Mouse (Mus musculus) central nervous system, embryonic 14 days (tissue): Measurements from ENCODE around the gene Eif4g1. TPM values are rescaled to one million over a fixed set of nuclear protein-coding genes. Genes with fewer than 3 reads are reported as not detected.

ENCODE experiments used
- polyA plus RNA-seq: library from polyadenylated mRNA; depleted of rRNA; stranded (reverse); fragments of >200 nt; gene quantifications from 2 replicates; pipeline ENCODE4 v1.2.3, GENCODE M21; 2012; rRNA removed

Gene Eif4g1
- polyA plus RNA-seq = 245 and 252 TPM in 2 replicates

GRCm38 (mm10) chr16:20668013-20668412, at the start of gene Eif4g1:
Eif4g1 (plus strand) TSS chr16:20668313.

GRCm38 (mm10) chr16:20621191-20621990, 46.7 kb upstream of the Eif4g1 start, which contains the start of gene Camk2n2:
Camk2n2 (minus strand) TSS chr16:20621287.

GRCm38 (mm10) chr16:20629731-20630634, 38.1 kb upstream of the Eif4g1 start, which contains the start of gene Ece2:
Ece2 (plus strand) TSS chr16:20629828.

GRCm38 (mm10) chr16:20651076-20651946, 16.8 kb upstream of the Eif4g1 start, which contains the start of gene Psmd2:
Psmd2 (plus strand) TSS chr16:20651652.

GRCm38 (mm10) chr16:20693111-20693701, 25.1 kb downstream of the Eif4g1 start, which contains the start of gene Fam131a:
Fam131a (plus strand) TSS chr16:20693241.

GRCm38 (mm10) chr16:20717181-20717977, 49.3 kb downstream of the Eif4g1 start, which contains the start of the genes Polr2h and Clcn2:
Polr2h (plus strand) TSS chr16:20717665.
Clcn2 (minus strand) TSS chr16:20717746.

GRCm38 (mm10) chr16:20732925-20733730, 65.0 kb downstream of the Eif4g1 start, which contains the start of gene Chrd:
Chrd (plus strand) TSS chr16:20733127.

GRCm38 (mm10) chr16:20733731-20734730, 65.9 kb downstream of the Eif4g1 start, which contains the start of gene Thpo:
Thpo (minus strand) TSS chr16:20734511.

Other genes with a start within 250 kb of the Eif4g1 start
- gene Abcc5, start 241.9 kb upstream of the Eif4g1 start, polyA plus RNA-seq = 269 and 286 TPM in 2 replicates
- gene Eif2b5, start 169.5 kb upstream of the Eif4g1 start, polyA plus RNA-seq = 50.9 and 53.0 TPM in 2 replicates
- 81.3 and 94.9 TPM in 2 replicates for gene Dvl3, start 151.3 kb upstream of the Eif4g1 start, polyA plus RNA-seq
- gene Ap2m1, start 132.8 kb upstream of the Eif4g1 start, polyA plus RNA-seq = 996 and 1,020 TPM in 2 replicates
- 68.0 and 74.3 TPM in 2 replicates for gene Abcf3, start 119.7 kb upstream of the Eif4g1 start, polyA plus RNA-seq
- gene Vwa5b2, start 78.8 kb upstream of the Eif4g1 start, polyA plus RNA-seq = 29.8 and 35.2 TPM in 2 replicates
- gene Eef1akmt4, start 56.7 kb upstream of the Eif4g1 start, polyA plus RNA-seq = 11.8 and 12.3 TPM in 2 replicates
- gene Gm49333, start 56.7 kb upstream of the Eif4g1 start, polyA plus RNA-seq = 0.06 TPM in 1 of 2 replicates, not detected in the other
- gene Alg3, start 56.6 kb upstream of the Eif4g1 start, polyA plus RNA-seq = 27.2 and 27.6 TPM in 2 replicates
- 65.1 and 66.7 TPM in 2 replicates for gene Camk2n2, start 47.0 kb upstream of the Eif4g1 start, polyA plus RNA-seq
- gene Ece2, start 38.5 kb upstream of the Eif4g1 start, polyA plus RNA-seq = 29.3 and 32.5 TPM in 2 replicates
- gene Psmd2, start 16.7 kb upstream of the Eif4g1 start, polyA plus RNA-seq = 219 and 227 TPM in 2 replicates
- gene Fam131a, start 24.9 kb downstream of the Eif4g1 start, polyA plus RNA-seq = 44.1 and 52.6 TPM in 2 replicates
- gene Polr2h, start 49.4 kb downstream of the Eif4g1 start, polyA plus RNA-seq = 67.8 and 68.8 TPM in 2 replicates
- gene Clcn2, start 49.4 kb downstream of the Eif4g1 start, polyA plus RNA-seq = 80.5 and 93.6 TPM in 2 replicates
- gene Chrd, start 64.8 kb downstream of the Eif4g1 start, polyA plus RNA-seq = 24.7 and 29.3 TPM in 2 replicates
- gene Thpo, start 66.2 kb downstream of the Eif4g1 start, polyA plus RNA-seq = 3.2 and 3.3 TPM in 2 replicates